Mouse (Mus musculus) liver, embryonic 12.5 days (tissue): ENCODE results near the gene Eif2b3. TPM values are rescaled to one million over a fixed set of nuclear protein-coding genes. Genes with fewer than 3 reads are reported as not detected.
A peak's percentile ranks its signal among the peaks of the same experiment; 100 is the strongest.

ENCODE experiments used
- ATAC-seq: fragments of 200-750 bp; cut with Nextera tagmentation; 2 replicates; pipeline ENCODE4 v1.8.0; 2017; ENCODE audit warnings: moderate number of reproducible peaks, mild to moderate bottlenecking, moderate library complexity
- H3K27ac ChIP-seq: fragments of 300-500 bp; sonication (generic); 2 replicates; pipeline ENCODE4 v1.5.1; 2016; ENCODE audit warnings: mild to moderate bottlenecking
- H3K27me3 ChIP-seq: fragments of 300-500 bp; sonication (generic); replicated peaks from 2 replicates; pipeline ENCODE4 v1.6.1; 2016; ENCODE audit warnings: mild to moderate bottlenecking, moderate library complexity
- H3K36me3 ChIP-seq: fragments of 300-500 bp; sonication (generic); 2 replicates; pipeline ENCODE4 v1.6.1; 2016; ENCODE audit warnings: mild to moderate bottlenecking, moderate library complexity
- H3K4me1 ChIP-seq: fragments of 300-500 bp; sonication (generic); 2 replicates; pipeline ENCODE4 v1.6.1; 2016
- H3K4me2 ChIP-seq: fragments of 300-500 bp; sonication (generic); 2 replicates; pipeline ENCODE4 v1.6.1; 2016; ENCODE audit warnings: mild to moderate bottlenecking, moderate library complexity
- H3K4me3 ChIP-seq: fragments of 300-500 bp; sonication (generic); 2 replicates; pipeline ENCODE4 v1.5.1; 2016; ENCODE audit warnings: mild to moderate bottlenecking, moderate library complexity
- H3K9ac ChIP-seq: fragments of 300-500 bp; sonication (generic); 2 replicates; pipeline ENCODE4 v1.6.1; 2016; ENCODE audit warnings: mild to moderate bottlenecking, moderate library complexity
- H3K9me3 ChIP-seq: fragments of 300-500 bp; sonication (generic); replicated peaks from 2 replicates; pipeline ENCODE4 v1.6.1; 2016; ENCODE audit warnings: mild to moderate bottlenecking, moderate library complexity
- WGBS: fragments of 180-500 bp; shearing (Covaris S2); methylation state at CpG from one replicate; pipeline ENCODE4 v1.1.7; 2016; ENCODE audit not compliant: insufficient replicate concordance; 5-methylcytosine and 5-hydroxymethylcytosine counted together
- polyA plus RNA-seq: library from polyadenylated mRNA; unstranded; fragments of >200 nt; fragmentation: Nextera tagmentation; extraction: Ambion mirVana; gene quantifications from 2 replicates; pipeline ENCODE4 v1.2.1, GENCODE M21; 2016

Eif2b3 gene
- polyA plus RNA-seq, 1 experiment from 2014 or later: 55.2 TPM

GRCm38 (mm10) chr4:117136034-117136433 is 116.8 kb downstream of the Eif2b3 start:
- ATAC-seq: peak; percentile 67
- H3K9ac ChIP-seq: peak overlapping the region; percentile 40
- no peak overlapping the region for H3K4me3 ChIP-seq
- H3K9me3 ChIP-seq: no peaks in the 10 kb centered on the region
- peaks cover 61% of the 10 kb centered on the region for H3K4me1 ChIP-seq
- peaks cover 28% of the 10 kb centered on the region for H3K27me3 ChIP-seq
- 0 out of 2 replicates have a peak, but pooled peaks cover 7% of the 10 kb centered on the region for H3K36me3 ChIP-seq
- 17% methylated on average over 8 of the region's 8 CpGs for WGBS
- H3K4me2 ChIP-seq: peak overlapping the region; percentile 46
- H3K27ac ChIP-seq: peak overlapping the region; percentile 75

Other genes starting within 250 kb of the Eif2b3 start
- 20.8 and 22.9 TPM in 2 replicates for gene Toe1, start 211.8 kb upstream of the Eif2b3 start, polyA plus RNA-seq
- 4.8 and 6.2 TPM in 2 replicates for gene Mutyh, start 211.7 kb upstream of the Eif2b3 start, polyA plus RNA-seq
- gene Hpdl, start 197.7 kb upstream of the Eif2b3 start, polyA plus RNA-seq: 0.49 and 0.75 TPM in 2 replicates
- gene Zswim5, start 142.0 kb upstream of the Eif2b3 start, polyA plus RNA-seq: 0.10 and 0.15 TPM in 2 replicates
- gene Urod, start 25.0 kb upstream of the Eif2b3 start, polyA plus RNA-seq: 547 and 565 TPM in 2 replicates
- gene Hectd3, start 24.1 kb upstream of the Eif2b3 start, polyA plus RNA-seq: 11.8 TPM in 2 replicates
- gene Ptch2, start 76.7 kb downstream of the Eif2b3 start, polyA plus RNA-seq: 1.3 and 1.4 TPM in 2 replicates
- gene Btbd19, start 106.3 kb downstream of the Eif2b3 start, polyA plus RNA-seq: 6.4 and 7.1 TPM in 2 replicates
- gene Tctex1d4, start 107.4 kb downstream of the Eif2b3 start, polyA plus RNA-seq: not detected in 2 replicates
- 2.2 and 2.8 TPM in 2 replicates for gene Plk3, start 114.6 kb downstream of the Eif2b3 start, polyA plus RNA-seq
- 960 and 969 TPM in 2 replicates for gene Rps8, start 136.8 kb downstream of the Eif2b3 start, polyA plus RNA-seq
- 45.7 and 47.7 TPM in 2 replicates for gene Kif2c, start 163.2 kb downstream of the Eif2b3 start, polyA plus RNA-seq
- gene Tmem53, start 232.5 kb downstream of the Eif2b3 start, polyA plus RNA-seq: 1.8 and 2.3 TPM in 2 replicates
- 0.17 TPM in 1 of 2 replicates, not detected in the other for gene Armh1, start 232.7 kb downstream of the Eif2b3 start, polyA plus RNA-seq